Mouse (Mus musculus) spleen, postnatal 4 days (tissue): ENCODE measurements around the gene Tnfrsf25.

Experiments
- DNase-seq, 2 experiments: peaks; one replicate each; pipeline ENCODE4 v3.0.0; 2022; ENCODE audit warnings: low spot score in 2 of 2

Gene Tnfrsf25

DNA sequence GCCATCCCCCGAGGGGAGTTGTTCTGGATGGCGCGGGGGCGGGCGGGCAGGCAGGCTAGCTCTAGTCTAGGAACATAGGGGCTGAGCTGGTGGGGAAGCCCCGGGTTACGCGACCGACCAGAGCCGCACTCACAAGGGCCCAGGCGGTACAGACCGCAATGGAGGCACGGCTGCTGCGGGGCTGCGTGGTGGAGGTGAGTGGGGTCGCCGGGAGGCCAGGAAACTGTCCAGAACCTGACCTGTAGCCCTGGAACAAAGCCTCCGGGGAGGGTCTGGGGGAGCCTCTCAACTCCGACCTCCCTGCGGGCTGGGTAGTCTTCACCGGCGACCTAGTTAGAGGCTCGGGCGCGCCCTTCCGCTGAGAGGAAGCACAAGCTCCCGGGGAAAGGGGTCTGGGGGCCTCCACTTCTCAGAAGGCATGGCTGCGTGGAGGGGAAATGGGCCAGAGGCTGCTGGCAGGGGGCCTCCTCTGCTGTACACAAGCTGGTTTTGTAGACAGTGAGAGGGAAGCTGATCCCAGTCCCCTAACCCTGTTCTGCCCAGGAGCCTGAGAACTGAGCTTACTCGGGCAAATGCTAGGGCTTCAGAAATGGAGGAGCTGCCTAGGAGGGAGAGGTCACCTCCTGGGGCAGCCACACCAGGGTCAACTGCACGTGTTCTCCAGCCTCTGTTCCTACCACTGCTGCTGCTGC, at the start of gene Tnfrsf25:
Gene Tnfrsf25 (plus strand): TSS at position 14 of the 692 bp plus-strand sequence.
- DNase-seq: peak in 1 of 2 experiments; percentile 75

DNA sequence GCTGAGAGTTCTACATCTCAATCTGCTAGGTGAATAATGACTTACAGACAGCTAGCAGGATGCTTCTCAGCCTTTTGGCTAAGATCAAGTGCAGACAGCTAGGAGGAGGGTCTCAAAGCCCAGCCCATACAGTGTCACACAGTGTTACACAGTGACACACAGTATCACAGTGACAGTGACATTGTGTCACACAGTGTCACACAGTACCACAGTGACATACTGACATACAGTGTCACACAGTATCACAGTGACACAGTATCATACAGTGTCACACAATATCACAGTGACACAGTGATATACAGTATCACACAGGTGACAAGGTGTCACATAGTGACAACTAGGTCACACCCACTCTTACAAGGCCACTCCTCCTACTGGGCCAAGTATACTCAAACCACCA, 48.5 kb upstream of the Tnfrsf25 start:
- no peak for DNase-seq

DNA sequence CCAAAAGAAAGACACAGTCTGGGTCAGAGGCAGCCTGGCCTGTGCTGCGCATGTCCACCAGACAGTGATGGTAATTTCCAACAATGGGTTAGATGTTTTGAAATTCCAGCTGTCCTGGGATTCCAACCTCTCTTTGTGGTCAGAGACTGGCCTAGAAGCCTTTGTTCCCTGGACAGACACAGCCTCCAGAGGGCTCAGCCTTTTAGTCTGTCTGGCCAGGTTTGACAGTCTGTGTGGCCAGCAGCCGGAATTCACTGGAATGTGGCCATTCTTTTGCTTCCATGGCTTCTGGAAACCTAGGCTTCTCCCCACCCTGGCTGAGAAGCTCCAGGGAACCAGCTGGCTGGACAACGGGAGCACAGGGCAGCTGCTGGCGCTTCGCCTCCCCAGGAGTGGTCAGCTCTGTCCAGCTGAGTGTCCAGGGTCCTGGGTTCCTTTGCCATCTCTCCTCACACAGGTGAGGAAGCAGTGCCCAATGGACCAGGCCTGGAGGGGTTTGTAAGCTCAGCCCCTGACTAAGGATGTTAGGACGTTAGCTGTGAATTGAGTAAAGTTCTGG, 47.5 kb upstream of the Tnfrsf25 start:
- DNase-seq: no peak

DNA sequence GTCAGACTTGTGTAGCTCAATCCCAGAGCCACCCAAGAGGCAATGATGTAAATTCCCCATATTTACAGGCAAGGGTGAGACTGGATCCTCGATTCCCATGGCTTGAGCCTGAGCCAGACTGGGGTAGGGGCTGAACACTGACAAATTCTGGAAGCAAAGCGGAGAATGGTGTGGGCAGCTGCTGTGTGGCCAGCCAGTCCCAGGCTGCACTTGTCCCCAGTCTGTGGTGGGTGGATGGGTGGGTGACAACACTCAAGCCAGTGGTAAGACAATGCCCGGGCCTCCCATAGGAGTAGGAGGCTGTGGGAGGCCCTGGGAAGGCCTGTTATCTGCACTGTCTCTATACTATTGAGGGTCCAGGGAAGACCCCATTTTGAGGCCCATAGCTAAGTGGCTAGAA, 46.5 kb upstream of the Tnfrsf25 start:
- DNase-seq: no peak

DNA sequence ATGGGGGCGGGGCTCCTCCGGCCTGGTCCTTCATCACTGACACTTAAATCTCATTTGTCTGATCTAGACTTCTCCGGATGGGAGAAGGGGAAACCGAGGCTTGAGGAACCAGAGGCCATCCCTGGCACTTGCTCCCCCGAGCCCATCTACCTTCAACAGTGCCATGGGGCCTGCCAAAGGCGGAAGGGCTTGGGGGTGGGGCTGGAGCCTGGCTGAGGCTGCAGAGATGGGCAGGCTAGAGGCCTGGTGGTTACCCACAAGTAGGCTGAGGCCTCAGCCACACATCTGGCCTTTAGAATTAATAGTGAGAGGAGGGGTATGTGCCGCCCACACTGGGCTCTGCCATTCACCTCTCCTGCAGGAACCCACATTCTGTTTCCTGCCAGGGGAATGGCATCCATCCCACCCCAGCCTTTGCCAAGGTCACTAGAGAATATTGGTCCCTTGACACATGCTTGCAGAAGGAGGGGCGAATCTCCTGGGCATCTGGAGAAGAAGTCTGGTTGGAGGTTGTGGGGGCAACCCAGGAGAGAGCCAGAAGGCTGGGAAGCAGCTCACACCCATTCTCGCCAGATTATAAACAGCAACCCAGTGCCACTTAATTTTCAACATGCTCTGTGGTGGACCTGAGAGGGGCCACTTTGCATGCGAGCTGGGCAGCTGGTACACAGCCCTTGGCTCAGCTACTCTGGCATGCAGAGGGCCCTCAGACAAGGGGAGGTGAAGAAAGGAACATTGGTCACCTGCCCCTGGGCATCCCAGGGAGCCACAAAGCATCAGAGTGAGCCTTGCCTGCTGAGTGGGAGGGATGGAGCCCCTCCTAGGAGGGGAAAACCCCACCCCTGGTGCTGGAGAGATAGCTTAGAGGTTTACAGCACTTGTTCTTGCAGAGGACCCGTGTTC, 45.0 kb upstream of the Tnfrsf25 start:
- DNase-seq: peak in 1 of 2 experiments; percentile 60

DNA sequence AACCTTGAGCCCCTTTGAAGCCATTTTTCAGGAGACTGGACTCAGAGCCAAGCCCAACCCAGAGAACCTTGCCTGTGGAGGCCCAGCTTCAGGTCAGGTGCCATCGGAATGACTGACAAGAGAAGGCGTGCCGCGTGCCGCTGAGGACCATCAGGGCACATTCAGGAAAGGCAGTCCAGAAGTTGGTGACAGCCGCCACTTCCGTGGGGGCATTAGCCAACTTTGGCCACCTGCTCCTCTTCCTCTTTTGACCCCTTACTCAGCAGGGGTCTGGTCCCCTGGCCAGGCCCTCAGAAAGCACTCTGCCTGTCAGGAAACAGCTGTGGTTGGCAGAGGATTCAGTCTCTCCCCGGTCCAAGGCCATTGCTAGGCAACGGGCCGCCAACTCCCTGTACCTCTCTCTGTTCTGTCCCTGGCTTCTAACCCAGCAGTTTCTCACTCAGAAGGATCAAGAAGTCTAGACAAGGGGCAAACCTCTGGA, 43.6 kb upstream of the Tnfrsf25 start, which contains the start of gene Plekhg5:
Gene Plekhg5 (plus strand): TSS at position 378 of the 481 bp plus-strand sequence.
- peak in 1 of 2 experiments; percentile 62 for DNase-seq

DNA sequence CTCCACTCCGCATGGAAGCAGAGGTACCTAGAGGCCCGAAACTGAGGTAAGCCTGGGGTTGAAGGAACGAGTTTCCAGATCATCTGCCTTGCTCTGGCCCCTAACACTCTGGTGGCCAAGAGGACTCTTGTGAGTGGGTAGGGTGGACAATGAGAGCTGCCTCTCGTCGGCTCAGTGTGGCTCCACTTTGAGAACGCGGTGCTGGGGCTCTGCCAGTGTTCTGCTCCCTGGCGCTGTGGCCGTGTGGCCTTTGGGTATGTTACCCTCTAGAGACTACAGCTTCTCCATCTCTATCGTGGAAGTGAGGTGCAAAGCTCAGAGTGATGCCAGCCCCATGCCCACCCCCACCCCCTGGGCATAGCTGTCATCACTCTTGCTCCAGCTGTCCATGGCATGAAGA, 43.1 kb upstream of the Tnfrsf25 start:
- no peak for DNase-seq

DNA sequence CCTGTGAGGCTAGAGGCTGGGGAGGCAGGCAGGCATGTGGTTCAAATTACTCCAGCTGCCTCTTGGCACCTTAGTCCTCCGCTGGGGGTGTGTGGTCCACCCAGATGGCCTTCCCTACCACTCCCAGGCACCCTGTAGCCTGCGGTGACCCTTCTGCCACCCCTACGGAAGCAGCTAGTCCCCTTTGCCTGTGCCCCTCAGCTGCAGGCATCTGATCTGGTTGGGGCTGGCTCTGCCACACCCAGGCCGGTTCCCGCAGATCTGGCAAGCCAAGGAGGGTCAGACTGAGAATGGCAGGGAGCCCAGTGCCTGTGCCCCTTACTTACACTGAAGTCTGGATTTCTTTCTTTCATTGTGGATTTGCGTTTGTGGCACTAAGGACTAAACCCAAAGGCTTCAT, 42.0 kb upstream of the Tnfrsf25 start:
- no peak for DNase-seq

DNA sequence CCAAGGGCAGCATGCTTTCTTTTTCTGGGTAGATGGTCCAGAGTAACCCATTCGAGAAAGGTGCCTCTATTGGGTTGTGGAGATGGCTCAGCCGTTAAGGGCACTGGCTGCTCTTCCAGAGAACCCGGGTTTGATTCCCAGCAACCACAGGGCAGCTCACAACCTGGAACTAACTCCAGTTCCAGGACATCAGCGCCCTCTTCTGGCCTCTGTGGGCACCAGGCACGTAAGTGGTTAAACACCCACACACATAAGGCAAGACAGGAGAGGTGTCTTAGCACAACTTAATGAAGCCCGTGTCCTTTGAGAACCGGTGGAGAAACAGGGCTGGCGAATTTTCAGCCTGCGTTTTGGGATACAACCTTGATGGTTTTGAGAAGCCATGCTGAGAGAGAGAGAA, 41.2 kb upstream of the Tnfrsf25 start:
- DNase-seq: no peak

DNA sequence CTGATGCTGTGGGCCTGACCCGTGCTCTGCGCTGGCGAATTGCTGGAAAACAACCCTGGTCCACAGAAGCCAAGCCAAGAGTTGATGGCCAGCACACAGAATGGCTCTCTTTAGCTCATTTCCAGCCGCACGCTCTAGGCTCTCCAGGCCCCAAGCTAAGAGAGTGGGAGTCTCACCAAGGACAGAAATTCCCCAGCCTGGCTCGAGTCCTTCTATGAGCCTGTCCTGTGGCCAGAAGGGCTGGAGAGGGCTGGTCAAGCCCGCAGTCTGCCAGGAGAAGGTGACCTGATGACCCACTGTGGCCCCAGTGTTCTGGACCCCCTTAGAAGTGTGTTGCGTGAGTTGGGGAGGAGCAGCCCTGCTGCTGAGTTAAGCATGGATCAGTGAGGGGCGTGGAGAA, 38.5 kb upstream of the Tnfrsf25 start:
- no peak for DNase-seq

DNA sequence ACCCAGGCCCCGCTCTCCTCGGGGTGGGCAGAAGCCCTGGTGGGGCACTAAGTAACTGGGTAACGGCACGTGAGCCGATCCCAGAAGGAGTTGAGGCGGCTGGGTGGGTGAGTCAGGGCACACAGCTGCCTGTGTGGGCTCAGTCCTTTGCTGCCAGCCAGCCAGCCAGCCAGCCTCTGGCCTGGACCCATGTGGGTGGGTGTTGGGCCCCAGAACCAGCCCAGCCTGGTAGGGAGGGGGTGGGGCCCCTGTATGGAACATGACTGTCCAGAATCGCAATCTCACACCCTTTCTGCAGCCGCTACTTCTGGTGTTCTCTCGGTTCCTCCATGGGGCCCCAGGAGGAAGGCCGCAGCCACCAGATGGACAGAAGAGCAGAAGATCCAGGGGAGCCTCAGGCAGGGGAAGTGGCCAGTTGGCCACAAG, 37.6 kb upstream of the Tnfrsf25 start:
- peak in 1 of 2 experiments; percentile 60 for DNase-seq

DNA sequence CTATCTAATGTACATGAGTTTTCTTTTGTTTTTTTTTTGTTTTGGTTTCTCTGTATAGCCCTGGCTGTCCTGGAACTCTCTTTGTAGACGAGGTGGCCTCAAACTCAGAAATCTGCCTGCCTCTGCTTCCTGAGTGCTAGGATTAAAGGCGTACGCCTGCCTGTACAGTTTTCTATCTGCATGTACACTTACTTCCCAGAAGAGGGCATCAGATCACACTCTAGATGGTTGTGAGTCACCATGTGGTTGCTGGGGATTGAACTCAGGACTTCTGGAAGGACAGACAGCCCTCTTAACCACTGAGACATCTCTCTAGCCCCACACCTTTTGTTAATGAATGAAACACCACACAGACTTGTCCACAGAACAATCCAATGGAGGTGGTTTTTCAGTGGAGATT, 36.5 kb upstream of the Tnfrsf25 start:
- DNase-seq: no peak

DNA sequence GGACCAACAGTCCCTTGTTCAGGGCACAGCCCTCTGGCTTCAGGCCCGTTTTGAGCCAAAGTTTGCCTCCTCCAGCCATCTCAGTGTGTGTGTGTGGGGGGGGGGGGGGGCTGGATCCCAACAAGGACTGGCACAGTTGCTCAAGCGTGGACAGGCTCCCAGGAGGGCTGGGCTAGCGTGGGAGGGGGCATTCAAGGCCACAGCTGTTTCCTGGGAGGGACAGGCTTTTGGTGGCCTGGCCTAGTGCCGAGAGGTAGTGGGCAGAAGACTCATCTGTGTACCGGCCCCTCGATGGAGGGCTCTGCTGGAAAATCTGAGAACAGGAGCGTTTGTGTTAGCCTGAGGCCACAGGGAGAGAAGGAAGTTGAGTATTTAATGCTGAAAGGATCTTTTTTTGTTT, 35.8 kb upstream of the Tnfrsf25 start:
- DNase-seq: no peak

DNA sequence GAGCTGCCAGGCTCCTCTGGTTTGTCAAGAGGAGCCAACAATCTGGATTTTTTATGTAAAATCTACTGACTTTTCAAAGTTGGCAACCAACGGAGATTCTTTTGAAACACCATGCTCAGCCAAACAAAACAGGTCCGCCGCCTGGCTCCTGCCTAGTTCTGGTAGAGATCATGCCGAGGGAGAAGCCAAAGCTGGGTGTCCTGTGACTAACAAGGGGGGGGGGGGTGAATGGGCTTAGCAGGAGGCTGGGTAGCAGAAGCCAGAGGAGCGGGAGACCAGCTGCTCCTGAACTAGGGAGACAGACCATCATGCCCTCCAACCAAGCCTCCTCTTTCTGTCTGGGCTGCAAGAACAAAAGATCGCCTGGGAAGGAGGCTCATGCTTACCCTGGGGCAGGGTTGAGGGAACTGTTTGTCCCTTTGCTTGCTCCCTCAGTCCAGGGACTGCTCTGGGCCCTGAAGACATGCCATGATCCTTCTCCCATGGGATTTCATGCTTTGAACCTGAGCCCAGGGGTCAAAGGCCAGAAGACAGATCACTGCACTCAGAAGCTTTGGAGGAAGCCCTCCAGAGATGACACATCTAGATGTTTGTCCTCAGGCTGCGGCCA, 32.0 kb upstream of the Tnfrsf25 start:
- DNase-seq: no peak

DNA sequence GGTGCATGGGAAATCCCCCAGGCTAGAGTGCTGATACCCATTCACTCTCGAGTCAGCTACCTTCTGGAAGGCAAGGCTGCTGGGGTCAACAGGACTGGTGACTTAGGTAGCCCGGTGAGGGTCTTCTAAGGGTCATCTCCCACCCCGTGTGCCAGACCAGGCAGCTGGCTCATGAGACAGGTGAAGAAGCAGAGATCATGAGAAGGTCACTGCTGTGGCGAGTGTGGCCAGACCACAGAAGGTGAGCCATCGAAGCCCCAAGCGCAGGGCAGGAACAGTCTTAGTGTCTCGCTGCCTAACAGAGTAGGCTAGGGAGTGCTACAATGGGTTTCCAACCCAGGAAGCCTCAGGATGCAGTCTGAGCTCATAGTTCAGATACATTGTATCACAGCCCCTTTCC, 31.1 kb upstream of the Tnfrsf25 start:
- DNase-seq: no peak

DNA sequence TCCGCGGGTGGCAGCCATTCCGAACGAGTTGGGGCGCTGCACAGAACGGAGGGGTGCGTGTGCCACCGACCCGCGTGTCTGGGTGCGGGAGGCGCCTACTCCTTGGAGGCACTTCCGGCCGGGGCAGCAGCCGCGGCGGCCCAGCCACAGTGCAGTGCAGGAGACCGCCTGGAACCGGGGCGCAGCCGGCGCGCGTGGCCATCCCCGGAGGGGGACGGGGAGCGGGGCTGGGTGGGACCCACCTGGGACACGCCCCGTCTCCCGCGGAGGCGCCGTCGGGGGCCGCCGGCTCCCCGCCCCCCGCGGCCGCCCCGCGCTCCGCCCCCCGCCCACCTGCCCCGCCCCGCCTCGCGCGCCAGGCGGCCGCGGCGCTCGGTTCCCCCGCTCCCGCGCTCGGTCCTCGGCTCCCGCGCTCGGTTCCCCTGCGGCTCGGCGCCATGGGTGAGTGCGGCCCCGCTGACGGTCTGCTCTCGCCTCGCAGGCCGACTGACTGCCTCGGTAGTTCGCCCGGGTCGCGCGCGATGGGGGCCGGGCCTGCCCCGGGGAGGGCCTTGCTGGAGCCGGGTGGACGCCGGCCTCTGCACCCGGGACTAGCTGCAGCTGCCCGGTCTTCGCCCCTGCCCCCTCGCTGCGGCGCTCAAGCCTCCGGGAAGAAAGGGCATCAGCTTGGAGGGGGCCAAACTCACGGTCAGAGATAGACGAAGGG, 29.1 kb upstream of the Tnfrsf25 start:
- peak; percentile 54 to 83 for DNase-seq

DNA sequence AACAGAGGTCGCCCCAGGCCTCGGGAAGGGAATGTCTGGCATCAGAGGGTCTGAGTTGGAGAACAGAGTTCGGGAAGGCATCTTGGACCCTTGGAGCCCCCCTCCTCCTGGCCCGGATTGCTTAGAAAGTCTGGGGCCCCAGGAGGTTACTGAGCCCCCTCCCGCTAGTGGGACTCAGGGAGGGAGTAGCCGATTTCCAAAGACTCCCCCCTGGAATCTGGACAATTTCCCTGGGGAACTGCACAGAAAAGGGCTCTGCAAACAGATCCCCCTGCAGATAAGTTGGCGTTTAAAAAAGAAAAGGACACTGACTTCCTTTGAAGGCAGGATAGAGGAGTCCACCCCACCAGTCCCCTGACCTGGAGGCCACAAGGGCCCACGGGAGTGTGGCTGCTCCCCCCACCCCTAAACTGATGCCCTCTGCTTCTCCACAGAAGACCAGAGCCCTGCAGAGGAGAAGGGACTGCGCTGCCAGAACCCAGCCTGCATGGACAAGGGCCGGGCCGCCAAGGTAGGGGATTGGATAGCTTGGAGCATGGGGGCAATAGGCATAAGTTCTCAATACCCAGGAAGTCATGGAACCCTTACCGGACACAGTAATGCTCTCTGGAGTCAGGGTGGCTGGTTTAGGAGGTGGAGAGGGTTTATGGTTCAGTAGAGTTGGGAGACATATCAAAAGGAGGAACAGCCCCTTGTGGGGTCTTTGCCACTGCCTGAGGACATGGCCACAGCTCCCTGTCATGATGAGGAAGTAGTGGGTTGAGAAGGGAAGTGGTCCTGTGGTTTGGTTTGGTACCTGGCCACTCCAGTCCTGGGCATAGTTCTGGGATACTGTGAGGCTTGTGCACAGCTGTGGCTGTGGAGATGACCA, 28.3 kb upstream of the Tnfrsf25 start:
- DNase-seq: no peak

DNA sequence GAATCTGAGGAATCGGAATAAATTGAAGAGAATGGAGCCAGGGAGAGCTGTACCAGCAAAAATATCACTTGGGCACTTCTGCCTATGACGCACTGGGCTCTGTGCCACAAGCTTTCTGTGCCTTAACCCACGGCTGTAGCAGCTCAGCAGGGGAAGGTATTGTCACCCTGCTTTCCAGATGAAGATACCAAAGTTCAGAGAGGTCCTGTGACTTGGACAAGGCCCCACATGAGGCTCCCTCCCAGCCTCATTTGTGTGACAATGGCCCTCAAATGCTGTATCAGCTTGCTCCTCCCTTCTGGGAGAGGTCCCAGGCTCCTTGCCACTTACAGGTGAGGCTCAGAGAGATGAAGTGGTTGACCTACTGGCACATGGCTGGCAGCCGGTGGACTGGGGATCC, 27.6 kb upstream of the Tnfrsf25 start:
- no peak for DNase-seq

DNA sequence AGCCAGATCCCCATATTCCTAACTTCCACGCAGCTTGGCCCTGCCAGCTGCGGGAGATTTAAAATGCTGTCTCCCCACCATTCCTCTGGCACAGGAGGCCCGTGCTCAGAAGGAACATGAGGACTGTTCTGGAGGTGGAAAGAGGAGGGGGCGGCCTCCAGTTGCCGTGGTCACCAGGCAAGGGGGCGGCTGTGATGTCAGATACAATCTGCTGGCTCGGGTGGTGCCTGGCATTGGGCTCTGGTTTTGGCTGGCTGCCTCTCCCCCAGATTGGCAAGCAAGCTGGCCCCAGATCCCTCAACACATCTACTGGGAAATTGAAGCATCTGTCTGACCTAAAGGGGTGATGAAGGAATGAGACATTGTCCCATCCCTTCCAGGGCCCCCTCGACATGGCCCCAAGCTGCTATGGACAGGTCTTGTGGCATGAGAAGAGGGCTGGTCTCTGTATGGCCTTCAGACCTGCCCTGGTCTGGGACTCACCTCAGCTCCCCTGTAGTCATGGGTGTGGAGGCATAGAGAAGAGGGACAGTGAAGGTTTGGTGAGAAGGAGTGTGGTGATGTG, 27.1 kb upstream of the Tnfrsf25 start:
- no peak for DNase-seq

DNA sequence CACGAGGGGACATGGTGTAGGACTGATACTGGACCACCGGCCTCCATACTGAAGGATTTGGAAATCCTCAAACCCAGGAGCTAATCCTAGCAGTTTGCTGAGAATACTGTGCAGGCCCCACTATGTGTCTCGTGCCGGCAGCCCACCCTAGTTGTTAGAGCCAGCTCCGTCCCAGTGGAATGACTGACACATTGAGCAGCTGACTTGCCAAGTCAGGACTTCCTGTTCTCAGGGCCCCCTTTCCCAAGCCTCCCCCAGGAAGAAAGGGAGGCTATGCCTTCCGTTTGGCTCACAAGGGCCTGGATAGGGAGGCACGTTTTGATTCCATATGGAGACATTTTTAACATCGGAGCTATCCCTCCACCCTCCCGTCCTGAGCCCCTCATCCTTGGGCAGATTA, 25.5 kb upstream of the Tnfrsf25 start:
- no peak for DNase-seq
